Mouse (Mus musculus) kidney, adult 9 months (tissue): ENCODE measurements around the gene Nars2.

Experiments
- DNase-seq: peaks from one replicate; pipeline ENCODE4 v3.0.0; 2022

Nars2 gene

DNA sequence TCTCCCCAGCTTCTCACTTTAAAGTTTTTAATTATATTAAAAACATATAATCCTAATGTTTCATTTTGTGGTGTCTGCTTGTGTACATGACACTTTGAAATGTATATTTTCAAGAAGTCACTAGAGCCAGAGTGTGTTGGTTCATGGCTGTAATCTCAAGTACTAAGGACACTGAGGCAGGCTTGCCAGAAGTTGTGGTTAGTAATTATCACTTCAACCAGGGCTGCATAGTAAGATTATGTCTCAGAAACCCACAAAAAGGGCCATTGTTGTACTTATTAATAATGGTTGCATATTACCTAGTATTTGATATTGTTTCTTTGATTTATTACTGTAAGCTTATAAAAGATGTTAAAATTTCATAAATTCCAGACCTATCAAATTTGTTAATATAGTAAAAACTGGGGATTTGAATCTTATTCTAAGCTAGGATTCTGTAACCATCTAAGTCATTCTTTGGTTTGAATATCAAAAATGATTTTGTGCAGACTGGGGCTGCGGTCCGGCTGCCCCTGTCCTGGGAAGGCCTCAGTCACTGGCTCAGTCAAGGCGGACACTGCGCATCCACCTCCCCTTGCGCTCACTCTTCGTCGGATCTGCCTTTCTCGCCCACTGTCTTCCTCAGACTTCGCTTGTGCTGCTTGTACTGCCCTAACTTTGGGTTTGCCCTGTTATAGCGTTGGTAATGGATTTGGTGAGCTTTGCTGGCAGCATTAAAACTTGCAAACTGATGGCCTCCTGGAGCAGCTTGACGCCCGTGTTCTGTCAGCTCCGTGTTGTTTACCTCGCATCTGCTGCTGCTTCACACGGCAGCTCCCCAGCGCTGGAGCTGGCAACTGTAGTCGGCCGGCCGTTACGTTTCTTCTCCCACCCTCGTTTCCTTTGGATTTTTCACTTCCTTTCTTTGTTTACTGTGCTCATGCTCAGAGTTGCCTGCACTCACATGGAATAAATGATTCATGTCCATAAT lies 20.0 kb downstream of the Nars2 start:
- DNase-seq, result no peak

DNA sequence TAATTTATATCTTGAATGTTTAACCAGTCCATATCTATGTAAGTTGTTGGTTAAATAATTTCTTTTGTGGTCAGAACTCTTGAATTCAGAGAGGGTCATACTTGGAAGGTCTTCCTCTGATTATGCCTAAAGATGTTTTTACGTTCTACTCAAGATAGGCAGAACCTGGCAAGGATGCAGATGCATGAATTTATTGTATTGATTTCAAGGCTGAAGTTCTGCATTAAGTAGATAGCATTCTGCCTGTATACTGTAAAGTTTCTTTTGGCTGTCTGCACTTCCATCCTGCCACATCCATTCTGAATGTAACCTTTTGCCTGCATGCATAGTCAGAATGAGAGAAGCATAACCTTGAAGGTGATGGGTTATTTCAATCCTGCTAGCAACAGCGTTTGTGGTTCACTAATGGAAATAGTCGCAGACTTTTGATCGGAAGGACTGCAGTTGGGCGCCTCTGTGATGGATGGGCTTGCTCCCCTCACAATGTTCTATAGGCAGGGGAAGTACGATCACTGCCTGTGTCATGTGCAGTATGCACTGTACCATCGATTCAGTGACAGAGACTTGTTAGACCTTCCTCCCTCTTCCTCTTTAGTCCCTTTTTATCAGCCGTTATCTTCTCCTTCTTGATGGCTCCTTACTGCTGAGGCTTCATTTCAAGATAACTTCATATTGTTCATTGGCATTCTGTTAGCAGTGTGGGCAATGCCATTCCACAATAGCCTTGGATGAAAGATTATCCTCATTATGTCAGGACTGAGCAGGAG lies 21.0 kb downstream of the Nars2 start:
- DNase-seq, result no peak

DNA sequence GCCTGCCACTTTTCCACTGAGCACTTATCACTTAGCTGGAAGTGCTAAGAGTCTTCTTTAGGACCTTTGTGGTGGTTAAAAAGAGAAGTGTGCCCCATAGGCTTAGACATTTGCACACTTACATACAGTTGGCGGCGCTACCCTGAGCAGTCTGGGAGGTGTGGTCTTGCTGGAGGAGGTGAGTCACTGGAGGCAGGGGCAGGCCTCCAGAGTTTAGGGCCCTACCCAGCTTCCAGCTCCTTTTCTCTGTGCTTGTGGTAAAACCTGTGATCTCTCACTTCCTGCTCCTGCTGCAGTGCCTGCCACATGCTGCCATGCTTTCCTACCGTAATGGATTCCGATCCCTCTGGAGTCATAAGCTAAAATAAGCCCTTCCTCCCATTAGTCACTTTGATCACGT lies 24.6 kb downstream of the Nars2 start:
- no peak for DNase-seq

DNA sequence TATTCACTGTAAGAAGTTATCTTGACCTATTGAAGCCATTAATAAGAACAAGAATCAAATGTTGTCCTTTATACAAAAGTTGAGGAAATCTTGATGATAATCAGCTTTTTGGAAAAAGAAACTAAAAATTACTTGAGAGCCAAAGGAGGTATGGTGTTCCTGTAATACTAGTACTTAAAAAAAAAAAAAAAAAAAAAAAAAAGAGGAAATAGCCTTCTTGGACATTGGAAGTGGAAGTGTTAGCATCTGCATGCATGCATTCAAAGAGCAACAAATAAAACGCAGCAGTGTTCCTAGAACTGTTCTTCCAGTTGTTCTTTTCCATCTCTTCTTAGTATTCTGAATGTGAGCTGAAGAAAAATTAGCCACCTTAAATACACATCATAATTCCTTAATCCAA lies 25.9 kb downstream of the Nars2 start:
- DNase-seq, result no peak

DNA sequence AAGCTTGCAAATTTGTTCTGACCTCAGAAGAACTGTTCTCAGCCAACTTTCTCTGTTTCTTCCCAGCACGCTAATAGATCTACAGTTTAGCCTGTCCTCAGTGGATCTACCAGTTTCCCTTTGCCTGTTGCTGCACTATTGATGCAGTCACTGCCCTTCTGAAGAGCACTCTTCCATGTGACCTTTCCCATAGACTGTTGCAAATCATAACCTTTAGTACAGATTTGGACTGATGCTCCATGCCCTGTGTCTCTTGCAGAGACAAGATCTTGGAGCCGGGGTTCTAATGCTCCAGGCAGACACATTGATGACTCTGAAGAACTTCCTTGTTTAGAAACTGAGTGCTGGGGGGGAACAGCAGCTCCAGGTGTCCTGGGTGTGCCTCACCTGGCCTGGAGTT lies 30.1 kb downstream of the Nars2 start:
- no peak for DNase-seq

DNA sequence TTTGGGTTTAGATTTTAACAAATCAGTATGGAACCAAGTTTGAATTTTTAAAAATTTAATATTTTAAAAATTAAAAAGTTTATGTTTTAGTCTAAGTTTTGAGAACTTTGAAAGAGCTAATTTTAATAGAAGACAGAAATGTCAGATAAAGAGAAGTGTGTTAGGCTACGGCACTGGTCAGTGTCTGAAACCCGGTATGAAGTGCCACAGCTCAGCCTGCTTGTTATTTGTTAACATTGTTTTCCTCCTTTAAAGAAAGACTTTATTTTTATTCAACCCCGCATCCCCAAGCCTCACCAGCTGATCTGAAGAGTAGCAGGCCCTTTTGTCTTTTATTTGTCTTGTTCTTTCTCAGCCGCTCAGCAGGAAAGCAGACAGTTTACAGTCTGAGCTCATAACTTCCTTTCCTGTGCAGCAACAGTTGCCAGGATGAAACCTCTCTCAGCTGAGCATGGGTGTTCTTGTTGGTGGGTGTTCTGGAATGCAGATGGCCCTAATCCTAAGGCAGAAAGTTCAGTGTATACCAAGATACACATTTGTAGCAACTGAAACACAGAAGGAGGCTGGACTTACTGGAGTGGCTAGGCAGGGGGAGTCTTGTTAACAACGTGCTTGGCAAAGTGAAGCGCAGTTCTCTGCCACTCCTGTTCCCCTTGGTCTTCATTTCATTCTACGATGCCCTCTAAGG lies 32.5 kb downstream of the Nars2 start:
- DNase-seq, result no peak

DNA sequence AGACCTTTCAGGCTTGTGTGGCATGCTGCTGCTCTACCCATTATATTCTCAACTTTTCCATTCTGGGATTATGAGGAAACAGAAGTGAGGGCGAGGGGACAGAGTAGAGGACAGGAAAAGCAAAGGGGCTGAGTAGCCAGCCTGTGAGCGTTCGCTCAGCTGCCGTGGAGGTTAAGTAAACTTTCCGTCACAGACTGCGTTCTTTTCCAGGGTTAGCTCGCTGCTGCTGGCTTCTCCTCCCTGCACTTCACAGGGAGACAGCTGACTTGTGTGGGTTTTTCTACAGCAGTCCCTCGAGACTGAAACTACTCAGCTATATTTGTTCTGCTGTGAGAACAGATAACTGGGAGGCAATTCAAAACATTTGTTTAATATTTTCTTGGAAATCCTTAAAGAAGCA lies 34.5 kb downstream of the Nars2 start:
- DNase-seq, result peak; percentile 30

DNA sequence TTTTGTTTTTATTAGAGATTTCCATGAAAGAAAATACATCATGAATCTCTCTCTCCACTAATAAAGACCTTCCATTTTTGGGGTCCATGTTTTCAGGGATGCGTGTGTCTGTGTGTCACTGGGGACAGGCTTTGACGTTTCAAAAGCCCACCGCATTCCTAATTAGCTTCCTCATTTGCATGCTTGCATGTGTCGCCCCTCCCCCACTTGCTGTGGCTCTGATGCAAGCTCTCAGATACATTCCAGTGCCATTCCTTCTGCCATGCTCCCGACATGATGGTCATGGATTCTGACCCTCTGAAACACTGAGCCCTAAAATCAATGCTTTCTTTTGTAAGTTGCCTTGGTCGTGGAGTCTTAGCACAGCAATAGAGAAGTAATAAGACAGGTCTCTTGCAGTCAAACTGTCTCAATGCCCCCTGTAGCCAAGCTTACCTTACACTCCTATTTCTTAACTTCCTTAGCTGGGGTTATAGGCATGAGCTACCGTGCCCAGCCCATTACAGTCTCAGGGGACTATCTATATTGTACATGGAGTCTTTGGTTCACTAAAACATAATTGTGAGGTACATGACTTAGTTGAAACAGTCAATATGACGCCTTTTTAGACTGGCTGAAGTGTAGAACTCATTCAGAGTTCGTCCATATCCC lies 35.6 kb downstream of the Nars2 start:
- no peak for DNase-seq

DNA sequence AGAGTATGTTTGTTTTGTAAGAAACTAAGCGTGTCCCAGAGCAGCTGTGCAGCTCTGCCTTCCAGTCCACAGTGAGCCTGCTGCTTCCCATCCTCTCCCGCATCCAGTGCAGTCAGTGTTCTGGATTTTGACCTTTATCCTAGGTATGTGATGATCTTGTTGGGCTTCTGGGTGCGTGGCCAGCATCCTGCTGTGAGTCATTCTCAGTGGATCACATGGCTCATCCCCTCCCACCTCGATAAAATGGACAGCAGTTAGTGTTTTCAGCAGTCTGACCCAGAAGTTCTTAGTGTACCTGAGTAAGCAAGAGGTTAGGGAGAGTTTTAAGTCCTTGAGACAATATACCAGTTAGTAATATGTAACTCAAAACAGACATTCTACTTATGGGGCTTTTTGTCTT lies 36.4 kb downstream of the Nars2 start:
- peak; percentile 30 for DNase-seq

DNA sequence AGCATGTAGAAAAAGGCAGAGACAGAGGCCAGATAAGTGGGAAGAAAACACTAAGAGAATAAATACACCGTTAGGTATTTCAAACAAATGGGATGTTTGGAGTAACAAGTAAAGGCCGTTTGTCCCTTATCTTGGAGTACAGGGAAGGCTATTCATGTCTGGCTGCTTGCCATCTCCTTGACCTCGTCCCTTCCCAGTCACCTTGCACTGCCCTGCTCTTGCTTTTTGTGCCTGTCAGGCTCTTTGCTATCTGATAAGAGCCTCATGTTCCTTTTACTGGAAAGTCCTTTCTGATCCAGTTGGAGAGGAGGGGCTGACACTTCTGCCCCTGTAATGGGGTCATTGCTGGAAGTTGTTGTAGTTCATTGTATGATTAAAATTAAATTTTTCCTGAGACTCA lies 61.7 kb downstream of the Nars2 start:
- DNase-seq, result peak; percentile 7

DNA sequence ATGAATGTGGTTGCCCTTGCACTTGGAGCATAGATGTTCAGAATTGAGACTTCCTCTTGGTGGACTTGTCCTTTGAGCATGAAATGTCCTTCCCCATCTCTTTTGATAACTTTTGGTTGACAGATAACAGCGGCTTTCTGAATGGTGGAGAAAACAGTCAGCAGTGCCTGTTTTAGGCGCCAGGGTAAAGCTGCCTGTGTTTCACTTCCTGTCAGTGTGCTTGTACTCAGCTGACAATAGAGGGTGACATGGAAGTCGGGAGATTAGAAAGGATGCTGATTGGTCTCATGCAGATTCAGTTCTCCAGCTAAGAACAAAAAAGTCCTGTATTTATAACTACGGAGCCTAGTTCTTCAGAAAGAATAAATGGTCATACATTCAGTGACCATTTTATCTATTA lies 66.7 kb downstream of the Nars2 start:
- peak; percentile 5 for DNase-seq

DNA sequence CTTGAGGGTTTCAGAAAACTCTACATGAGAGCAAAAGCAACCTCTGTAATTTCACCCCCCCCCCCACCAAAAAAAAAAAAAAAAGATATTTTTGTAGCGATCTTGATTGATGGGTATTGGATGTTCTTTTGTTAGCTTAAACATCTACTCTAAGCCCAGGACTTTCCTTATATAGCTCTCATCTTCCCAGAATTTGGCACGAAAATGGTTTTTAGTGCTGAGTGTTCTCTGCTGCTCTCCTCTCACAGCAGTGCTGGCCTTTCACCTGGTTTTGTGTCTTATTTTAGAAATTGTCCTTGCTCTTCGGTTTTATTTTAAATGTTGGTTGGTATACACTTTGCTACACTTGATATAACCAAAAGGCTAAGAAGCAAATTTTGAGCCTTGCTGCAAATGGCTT lies 67.1 kb downstream of the Nars2 start:
- DNase-seq, result no peak

DNA sequence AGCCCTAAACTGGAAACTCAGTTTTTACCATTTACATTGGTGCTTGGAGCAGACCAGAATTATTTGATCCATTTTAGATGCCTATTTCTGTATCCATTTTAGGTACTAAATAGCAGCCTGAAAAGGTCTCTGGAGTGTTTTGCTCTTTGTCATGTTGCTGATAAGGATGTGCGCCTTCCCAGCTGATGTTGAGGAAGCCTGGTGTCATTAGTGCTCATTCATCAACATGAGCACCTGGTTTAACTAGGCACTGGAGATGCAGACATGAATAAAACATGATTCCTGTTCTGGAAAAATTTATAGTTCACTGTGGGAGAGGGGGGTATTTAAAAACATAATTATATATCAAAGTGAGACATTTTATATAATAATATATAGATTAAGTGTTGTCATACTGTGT lies 68.0 kb downstream of the Nars2 start:
- no peak for DNase-seq

DNA sequence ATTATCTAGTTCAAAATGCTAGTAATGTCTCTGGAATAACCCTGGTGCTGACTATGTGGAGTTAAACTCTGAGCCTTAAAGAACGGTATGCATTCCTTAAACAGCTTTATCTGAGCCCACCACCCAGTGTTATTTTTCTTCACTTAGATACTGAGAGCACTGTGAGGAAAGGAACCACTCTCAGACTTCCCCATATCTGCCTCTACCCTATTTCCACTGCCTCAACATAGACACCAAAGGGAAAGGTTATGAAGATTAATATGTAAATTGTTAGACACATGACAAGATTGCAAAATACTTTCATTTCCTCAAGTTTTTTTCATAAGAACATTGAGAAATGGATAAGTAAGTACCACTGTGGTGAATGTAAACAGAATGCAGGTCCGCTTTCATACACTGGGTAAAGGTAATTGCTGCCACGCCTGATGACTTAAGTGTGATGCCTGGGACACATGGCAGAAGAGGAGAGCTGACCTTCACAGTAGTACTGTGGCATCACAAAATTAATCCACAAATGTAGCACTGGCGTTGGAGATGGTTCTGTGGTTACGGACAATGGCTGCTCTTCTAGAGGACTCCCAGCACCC lies 75.6 kb downstream of the Nars2 start:
- no peak for DNase-seq

DNA sequence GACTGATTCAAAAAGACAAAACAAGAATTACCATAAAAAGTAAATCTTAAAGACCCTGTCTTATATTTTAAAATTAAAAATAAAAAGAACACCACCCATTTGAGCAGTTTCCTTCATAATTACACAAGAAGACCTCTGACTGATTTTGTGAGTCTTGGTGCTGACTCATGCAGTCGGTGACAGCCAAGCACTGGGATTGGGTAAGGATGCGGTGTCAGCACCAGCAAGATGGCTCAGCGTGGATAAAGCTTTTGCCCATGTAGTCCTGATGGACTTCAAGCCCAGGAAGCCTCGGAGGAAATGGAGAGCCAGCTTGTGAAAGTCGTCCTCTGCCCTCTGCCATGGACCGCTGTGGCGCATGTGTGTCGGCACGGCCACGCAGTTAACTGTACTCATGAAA lies 77.8 kb downstream of the Nars2 start:
- DNase-seq, result no peak

DNA sequence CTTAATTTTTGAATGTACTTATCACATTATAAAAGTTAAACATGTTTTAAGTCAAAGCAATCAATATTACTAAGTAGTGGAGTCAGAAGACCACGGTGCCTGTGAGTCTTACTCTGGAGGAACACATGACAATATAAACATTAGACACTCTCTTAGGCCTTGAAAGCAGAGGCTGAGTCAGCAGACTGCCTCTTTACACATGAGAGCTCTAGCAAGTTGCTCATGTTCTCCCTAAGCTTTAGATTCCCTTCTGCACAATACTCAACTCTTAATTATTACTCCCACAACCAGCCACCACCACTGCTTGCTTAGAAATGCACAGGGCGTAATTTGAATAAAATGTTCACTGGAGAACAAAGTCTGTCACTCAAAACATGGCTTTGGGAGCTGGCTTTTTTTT lies 81.1 kb downstream of the Nars2 start:
- no peak for DNase-seq

DNA sequence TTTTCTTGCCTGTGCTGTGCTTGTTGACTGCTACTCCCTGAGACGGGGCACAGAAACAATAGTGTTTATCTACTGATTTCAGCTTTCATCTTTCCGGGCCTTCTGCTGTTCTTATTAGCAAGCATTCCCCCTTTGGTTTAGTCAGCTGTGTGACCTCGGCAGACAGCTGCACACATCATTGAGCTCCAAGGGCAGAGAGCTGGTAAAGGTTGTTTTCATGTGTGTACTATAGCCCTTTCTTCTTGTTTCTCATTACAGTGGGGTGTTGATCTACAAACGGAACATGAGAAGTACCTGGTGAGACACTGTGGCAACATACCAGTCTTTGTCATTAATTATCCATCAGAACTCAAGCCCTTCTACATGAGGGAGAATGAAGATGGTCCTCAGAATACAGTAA lies 88.3 kb downstream of the Nars2 start:
- DNase-seq, result no peak

DNA sequence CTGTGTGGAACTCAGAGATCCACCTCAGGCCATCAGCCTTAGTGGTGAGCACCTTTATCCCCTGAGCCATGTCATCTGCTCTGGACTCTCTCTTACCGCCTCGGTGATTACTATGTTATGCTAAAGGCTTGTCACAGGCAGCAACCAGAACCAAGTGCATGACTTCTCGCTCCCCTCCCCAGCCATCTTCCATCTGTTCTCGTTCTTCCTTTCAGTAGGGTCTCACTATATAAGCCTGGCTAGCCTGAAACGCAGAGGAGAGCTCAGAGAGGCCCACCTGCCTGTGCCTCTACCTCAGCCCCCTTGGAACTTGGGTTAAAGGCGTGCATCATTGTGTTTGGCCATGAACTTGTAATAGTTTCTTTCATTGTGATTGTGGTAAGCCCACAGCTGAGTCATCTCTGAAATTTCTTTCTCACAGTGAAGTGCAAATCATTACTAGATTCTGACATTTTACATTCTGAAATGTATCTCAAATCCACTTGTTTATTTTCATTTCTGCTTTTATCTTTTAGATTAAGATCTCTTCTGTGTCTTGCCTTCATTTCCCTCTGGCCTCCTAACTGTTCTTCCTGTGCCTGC lies 90.7 kb downstream of the Nars2 start:
- DNase-seq, result no peak

DNA sequence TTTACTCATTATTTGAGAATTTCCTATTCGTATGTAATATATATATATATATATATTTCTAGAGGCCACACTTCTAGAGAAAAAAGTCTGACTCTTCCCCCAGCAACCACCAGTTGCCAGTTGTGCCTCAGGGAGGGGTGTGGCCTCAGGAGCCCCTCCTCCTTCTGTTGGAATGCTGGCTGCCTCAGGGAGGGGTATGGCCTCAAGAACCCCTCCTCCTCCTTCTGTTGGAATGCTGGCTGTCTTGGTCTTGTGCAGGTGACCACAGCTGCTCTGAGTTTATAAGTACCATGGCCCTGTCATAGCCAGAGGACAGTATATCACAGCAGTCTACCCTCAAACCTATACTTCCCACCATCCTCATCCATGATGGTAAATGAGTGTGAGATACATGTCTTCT lies 91.7 kb downstream of the Nars2 start:
- DNase-seq, result no peak

DNA sequence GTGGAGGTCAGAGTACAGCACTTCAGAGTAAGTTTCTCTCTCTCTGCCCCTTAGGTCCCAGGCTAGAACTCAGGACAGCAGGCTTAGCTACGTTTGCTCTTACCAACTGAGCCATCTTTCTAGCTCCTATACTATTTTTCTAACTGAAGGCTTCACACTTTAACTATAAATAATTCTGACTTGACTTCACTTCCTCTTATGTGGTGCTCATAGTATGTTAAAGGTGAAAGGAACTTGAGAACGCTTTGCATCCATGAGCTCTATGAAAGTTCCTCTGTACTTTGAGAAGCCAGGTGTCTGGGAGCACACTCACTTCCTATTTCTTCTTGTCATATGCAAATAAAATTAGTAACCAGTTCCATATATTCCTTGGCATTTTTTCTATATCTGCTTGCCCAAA lies 109.7 kb downstream of the Nars2 start:
- no peak for DNase-seq

DNA sequence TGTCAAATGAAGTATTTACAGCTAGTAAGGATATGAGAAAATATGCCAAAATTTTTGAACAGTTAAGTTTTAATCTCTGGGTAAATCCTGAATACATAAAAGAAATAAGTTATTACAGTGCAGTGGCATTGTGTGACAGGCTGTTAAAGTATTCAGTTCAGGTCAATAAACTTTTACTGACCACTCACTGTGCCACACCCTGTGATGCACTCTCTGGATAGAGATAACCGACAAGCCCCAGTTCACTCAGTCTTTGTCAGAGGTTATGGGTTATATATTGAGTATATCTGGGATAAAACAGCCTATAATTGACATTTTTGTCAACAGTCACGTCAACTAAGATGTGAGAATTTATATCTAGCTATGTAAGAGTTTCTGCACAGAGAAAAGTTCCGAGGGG lies 120.2 kb downstream of the Nars2 start:
- DNase-seq, result no peak

DNA sequence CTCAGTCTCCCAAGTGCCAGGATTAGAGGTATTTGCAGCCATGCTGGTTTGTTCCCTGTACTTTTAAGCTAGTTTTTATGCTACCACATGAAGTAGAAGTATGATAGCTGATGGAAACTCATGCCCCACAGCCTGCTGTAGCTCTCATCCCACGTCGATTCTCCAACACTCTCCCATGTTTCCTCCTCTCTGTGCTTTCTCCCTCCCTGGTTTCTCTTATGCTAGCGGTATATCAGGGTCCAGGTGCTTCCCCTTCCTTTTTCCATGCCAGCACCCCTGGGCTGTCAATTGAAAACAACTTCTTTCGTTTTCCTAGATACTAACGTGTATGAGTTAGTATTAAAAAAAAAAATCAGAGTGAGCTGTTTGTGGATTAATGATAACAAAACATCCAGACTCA lies 120.8 kb downstream of the Nars2 start:
- no peak for DNase-seq
